8 mouse cellular contexts compared by ENCODE assay signal in the genomic region with DNA sequence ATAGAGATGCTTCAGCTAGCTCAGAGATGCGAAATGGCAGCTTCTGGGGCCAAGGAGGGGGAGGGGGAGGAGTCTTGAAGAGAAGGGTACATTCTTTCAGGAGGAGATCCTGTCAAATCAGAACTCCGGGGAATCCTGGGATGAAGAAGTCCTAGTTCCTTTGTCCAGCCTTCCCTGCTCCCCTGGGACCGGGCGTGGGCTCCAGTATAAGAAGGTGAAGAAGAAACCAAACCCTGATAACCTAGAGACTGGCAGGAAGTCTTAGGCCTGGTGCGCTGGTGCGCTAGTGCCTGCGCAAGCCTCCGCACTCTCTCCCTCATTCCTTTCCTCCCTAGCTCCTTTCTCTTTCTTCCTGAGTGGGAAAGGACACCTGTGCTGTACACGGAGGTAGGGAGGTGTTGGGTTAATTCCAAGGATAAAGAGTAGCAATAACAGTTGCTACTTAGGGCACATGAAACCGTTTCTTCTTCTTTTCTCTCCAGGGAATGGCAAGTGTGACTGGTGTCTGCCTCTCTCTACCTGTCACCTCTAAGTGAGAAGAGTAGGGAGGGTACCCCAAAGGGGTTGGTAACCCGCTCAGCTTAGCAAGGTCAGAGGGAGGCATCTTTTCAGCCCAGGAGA. TPM values are rescaled to one million over a fixed set of nuclear protein-coding genes. Genes with fewer than 3 reads are reported as not detected.
DNase-seq lines count a peak whose midpoint lies in the region; ATAC-seq and TF ChIP-seq lines count a peak whose summit lies in the region.

No protein-coding gene starts in this region.

- no peak for ATAC-seq in forebrain, embryonic 12.5 days (ENCODE audit: low FRiP score)
- ATAC-seq in liver, embryonic 13.5 days (ENCODE audit: low read depth) = no peak

- peak; percentile 27 to 34 for DNase-seq in cerebellum, postnatal 14 days
- DNase-seq in cerebellum, postnatal 4 days (ENCODE audit: low spot score in 2 of 2) = no peak
- DNase-seq in CD4-positive, CD25-positive, alpha-beta regulatory T cell, adult 2 months (ENCODE audit: low read depth, low spot score) = peak; percentile 54
- no peak for DNase-seq in liver, embryonic 13.5 days
- DNase-seq in left cerebral cortex, postnatal 4 days = no peak
- DNase-seq in cerebellum, adult 11 months = no peak

- peaks cover 68% of the 10 kb centered on the region for H3K27me3 ChIP-seq in forebrain, embryonic 12.5 days
- 0 out of 2 replicates have a peak, but pooled peaks cover 3% of the 10 kb centered on the region for H3K27me3 ChIP-seq in liver, embryonic 13.5 days
- no peaks in the 10 kb centered on the region for H3K27me3 ChIP-seq in small intestine, adult 2 months (ENCODE audit: control insufficient read depth, insufficient read depth, low read length)

- 8% methylated on average over 11 of the region's 11 CpGs for WGBS in forebrain, embryonic 12.5 days
- WGBS in liver, embryonic 13.5 days (ENCODE audit: insufficient replicate concordance) = 20% methylated on average over 11 of the region's 11 CpGs
- 43% methylated on average over 11 of the region's 11 CpGs for WGBS in small intestine, adult 2 months

- peak overlapping the region; percentile 66 for H3K4me3 ChIP-seq in forebrain, embryonic 12.5 days (replicated peaks)
- H3K4me3 ChIP-seq in liver, embryonic 13.5 days (replicated peaks) = peak overlapping the region; percentile 87
- H3K4me3 ChIP-seq in small intestine, adult 2 months (ENCODE audit: low read depth, low read length) = peak overlapping the region; percentile 81

- no peaks in the 10 kb centered on the region for H3K9me3 ChIP-seq in forebrain, embryonic 12.5 days
- H3K9me3 ChIP-seq in liver, embryonic 13.5 days (replicated peaks) = no peaks in the 10 kb centered on the region

- peaks cover 25% of the 10 kb centered on the region for H3K4me1 ChIP-seq in forebrain, embryonic 12.5 days
- H3K4me1 ChIP-seq in liver, embryonic 13.5 days (replicated peaks) = peaks cover 34% of the 10 kb centered on the region
- no peaks in the 10 kb centered on the region for H3K4me1 ChIP-seq in small intestine, adult 2 months (ENCODE audit: control insufficient read depth, insufficient read depth, insufficient read length, low read length)

- no peak overlapping the region for H3K27ac ChIP-seq in forebrain, embryonic 12.5 days
- peak overlapping the region; percentile 93 for H3K27ac ChIP-seq in liver, embryonic 13.5 days
- H3K27ac ChIP-seq in small intestine, adult 2 months (ENCODE audit: insufficient read depth, low read depth, low read length) = peak overlapping the region; percentile 69

- no peak for TF ChIP-seq CTCF in small intestine, adult 2 months (IDR thresholded peaks at IDR 0.05; ENCODE audit: extremely low read depth, insufficient read length, insufficient replicate concordance, low read depth, low read length)

- H3K9ac ChIP-seq in forebrain, embryonic 12.5 days = peak overlapping the region; percentile 75
- peak overlapping the region; percentile 91 for H3K9ac ChIP-seq in liver, embryonic 13.5 days

- 0 out of 2 replicates have a peak, but pooled peaks have one; percentile 3 for TF ChIP-seq POLR2A in small intestine, adult 2 months (IDR thresholded peaks at IDR 0.05; ENCODE audit: low read depth, low read length)

- peak overlapping the region; percentile 100 for H3K4me2 ChIP-seq in forebrain, embryonic 12.5 days
- peak overlapping the region; percentile 100 for H3K4me2 ChIP-seq in liver, embryonic 13.5 days

- intact Hi-C loops in left cerebral cortex, postnatal 4 days (cut with DNase I) = no loop called here

- H3K36me3 ChIP-seq in forebrain, embryonic 12.5 days (replicated peaks) = no peaks in the 10 kb centered on the region
- peaks cover 24% of the 10 kb centered on the region for H3K36me3 ChIP-seq in liver, embryonic 13.5 days
- peaks cover 6% of the 10 kb centered on the region; the same call in 1 of the 2 replicates for H3K36me3 ChIP-seq in small intestine, adult 2 months (ENCODE audit: control insufficient read depth, insufficient read depth, low read length)

RNA-seq across cellular contexts. Expression of gene Esyt1, which starts 1.4 kb away (rescaled TPM):
- 11.2 and 13.8 TPM in 2 replicates for polyA plus RNA-seq in forebrain, embryonic 12.5 days (2016; fragmentation: Nextera tagmentation; extraction: Ambion mirVana)
- polyA plus RNA-seq in liver, embryonic 13.5 days (2015; fragmentation: Nextera tagmentation; extraction: Ambion mirVana) = 9.9 and 10.6 TPM in 2 replicates
- polyA plus RNA-seq in small intestine, adult 2 months (2012; rRNA removed) = 20.0 and 26.3 TPM in 2 replicates
- 10 to 100 TPM; 13.7 to 16.3 TPM for total RNA-seq in left cerebral cortex, postnatal 4 days (2021)

RNA-seq across cellular contexts. Expression of gene Zc3h10, which starts 23.4 kb away (rescaled TPM):
- polyA plus RNA-seq in forebrain, embryonic 12.5 days (2016; fragmentation: Nextera tagmentation; extraction: Ambion mirVana) = 19.9 and 20.5 TPM in 2 replicates
- polyA plus RNA-seq in liver, embryonic 13.5 days (2015; fragmentation: Nextera tagmentation; extraction: Ambion mirVana) = 6.2 and 7.1 TPM in 2 replicates
- polyA plus RNA-seq in small intestine, adult 2 months (2012; rRNA removed) = 6.4 and 15.2 TPM in 2 replicates
- 10 to 100 TPM; 14.0 to 15.2 TPM for total RNA-seq in left cerebral cortex, postnatal 4 days (2021)

RNA-seq across cellular contexts. Expression of gene Rpl41, which starts 24.9 kb away (rescaled TPM):
- polyA plus RNA-seq in forebrain, embryonic 12.5 days (2016; fragmentation: Nextera tagmentation; extraction: Ambion mirVana) = 2,598 and 2,922 TPM in 2 replicates
- 2,776 and 3,150 TPM in 2 replicates for polyA plus RNA-seq in liver, embryonic 13.5 days (2015; fragmentation: Nextera tagmentation; extraction: Ambion mirVana)
- 1,613 and 1,655 TPM in 2 replicates for polyA plus RNA-seq in small intestine, adult 2 months (2012; rRNA removed)
- 1,000 to 10,000 TPM; 2,825 to 2,926 TPM for total RNA-seq in left cerebral cortex, postnatal 4 days (2021)

RNA-seq across cellular contexts. Expression of gene Myl6b, which starts 25.7 kb away (rescaled TPM):
- 2.4 and 2.7 TPM in 2 replicates for polyA plus RNA-seq in forebrain, embryonic 12.5 days (2016; fragmentation: Nextera tagmentation; extraction: Ambion mirVana)
- polyA plus RNA-seq in liver, embryonic 13.5 days (2015; fragmentation: Nextera tagmentation; extraction: Ambion mirVana) = 1.2 and 1.3 TPM in 2 replicates
- 0.43 and 1.2 TPM in 2 replicates for polyA plus RNA-seq in small intestine, adult 2 months (2012; rRNA removed)
- total RNA-seq in left cerebral cortex, postnatal 4 days (2021) = 10 to 100 TPM; 61.7 to 65.2 TPM

RNA-seq across cellular contexts. Expression of gene Myl6, which starts 30.3 kb away (rescaled TPM):
- polyA plus RNA-seq in forebrain, embryonic 12.5 days (2016; fragmentation: Nextera tagmentation; extraction: Ambion mirVana) = 660 and 684 TPM in 2 replicates
- 498 and 524 TPM in 2 replicates for polyA plus RNA-seq in liver, embryonic 13.5 days (2015; fragmentation: Nextera tagmentation; extraction: Ambion mirVana)
- 492 and 749 TPM in 2 replicates for polyA plus RNA-seq in small intestine, adult 2 months (2012; rRNA removed)
- 100 to 1,000 TPM; 499 to 509 TPM for total RNA-seq in left cerebral cortex, postnatal 4 days (2021)

Comparison
In these comparisons a context has a peak if more than half of its experiments do, and no peak if none do; other contexts are left out.
1. DNase-seq: peak in cerebellum, postnatal 14 days (2 of 2) and CD4-positive, CD25-positive, alpha-beta regulatory T cell, adult 2 months (single experiment); none in cerebellum, postnatal 4 days (0 of 2), liver, embryonic 13.5 days (single experiment), left cerebral cortex, postnatal 4 days (single experiment) and cerebellum, adult 11 months (single experiment).
2. Peak in every context shown above with its lines, with median percentiles within 50 percentile points of each other: H3K4me3 ChIP-seq.